In the genomic region with DNA sequence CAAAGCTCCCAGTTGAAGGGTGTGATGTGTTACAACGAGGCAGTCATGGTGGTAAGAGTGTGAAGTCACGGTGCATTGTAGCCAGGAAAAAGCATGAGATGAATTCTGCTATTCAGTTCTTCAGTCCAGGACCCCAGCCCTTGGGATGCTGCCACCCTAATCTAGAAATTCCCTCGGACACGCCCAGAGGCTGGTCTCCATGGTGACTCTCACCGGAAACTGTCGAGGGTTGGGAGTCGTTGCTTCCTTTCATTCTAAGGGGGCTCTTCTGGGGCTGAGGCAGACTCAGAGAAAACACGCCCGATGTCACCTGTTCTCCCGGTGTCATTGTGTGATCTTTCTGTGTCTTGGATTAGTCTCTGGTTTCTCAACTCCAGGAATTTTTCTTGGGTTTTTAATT, we compare ENCODE assay signal across 8 mouse cellular contexts. TPM values are rescaled to one million over a fixed set of nuclear protein-coding genes. Genes with fewer than 3 reads are reported as not detected.
DNase-seq lines count a peak whose midpoint lies in the region; ATAC-seq and TF ChIP-seq lines count a peak whose summit lies in the region.

No protein-coding gene starts in this region.

- peak overlapping the region; percentile 67 for H3K4me2 ChIP-seq in heart, embryonic 12.5 days
- H3K4me2 ChIP-seq in hindbrain, postnatal 0 days (ENCODE audit: low read depth, low read length) = peak overlapping the region; percentile 47; the same call in 1 of the 2 replicates

- H3K27ac ChIP-seq in heart, embryonic 12.5 days (ENCODE audit: poor library complexity, severe bottlenecking) = peak overlapping the region; percentile 95
- no peak overlapping the region for H3K27ac ChIP-seq in heart, adult 2 months
- peak overlapping the region; percentile 86 for H3K27ac ChIP-seq in hindbrain, postnatal 0 days

- H3K79me2 ChIP-seq in heart, adult 2 months (replicated peaks; ENCODE audit: control insufficient read depth, insufficient read depth, low read length) = peaks cover 20% of the 10 kb centered on the region

- no peak for DNase-seq in heart, adult 2 months
- DNase-seq in embryo, embryonic 10.5 days (ENCODE audit: low spot score) = peak; percentile 74
- peak; percentile 50 for DNase-seq in hindbrain, postnatal 0 days (ENCODE audit: low spot score)
- DNase-seq in naive thymus-derived CD4-positive, alpha-beta T cell, adult 2 months (ENCODE audit: low read depth) = peak; percentile 42
- no peak for DNase-seq in Muller cell, postnatal 12 days (ENCODE audit: inconsistent ontology term)
- DNase-seq in spleen, postnatal 14 days (ENCODE audit: low spot score in 2 of 2) = no peak
- DNase-seq in MN1 (ENCODE audit: low spot score) = no peak

- no peak for TF ChIP-seq EP300 in heart, adult 2 months (IDR thresholded peaks at IDR 0.05; ENCODE audit: insufficient read depth, low read depth, low read length)

- H3K4me1 ChIP-seq in heart, embryonic 12.5 days (replicated peaks) = peaks cover 84% of the 10 kb centered on the region
- H3K4me1 ChIP-seq in heart, adult 2 months (ENCODE audit: control insufficient read depth, insufficient read depth, low read length) = peaks cover 39% of the 10 kb centered on the region
- peaks cover 22% of the 10 kb centered on the region for H3K4me1 ChIP-seq in hindbrain, postnatal 0 days (ENCODE audit: insufficient read depth, low read length)

- no peak overlapping the region for H3K4me3 ChIP-seq in heart, embryonic 12.5 days
- H3K4me3 ChIP-seq in heart, adult 2 months = no peak overlapping the region
- no peak overlapping the region for H3K4me3 ChIP-seq in hindbrain, postnatal 0 days (ENCODE audit: low read length)

- H3K9ac ChIP-seq in heart, embryonic 12.5 days = peak overlapping the region; percentile 68
- H3K9ac ChIP-seq in heart, adult 2 months (ENCODE audit: low read depth, low read length) = no peak overlapping the region
- H3K9ac ChIP-seq in hindbrain, postnatal 0 days (replicated peaks; ENCODE audit: low read length) = 0 out of 2 replicates have a peak overlapping the region, but pooled peaks have one; percentile 6

- no peak for TF ChIP-seq CTCF in heart, adult 2 months (IDR thresholded peaks at IDR 0.05)
- TF ChIP-seq CTCF in hindbrain, postnatal 0 days (IDR thresholded peaks at IDR 0.05; ENCODE audit: low read depth) = no peak

- H3K9me3 ChIP-seq in heart, embryonic 12.5 days (replicated peaks) = no peaks in the 10 kb centered on the region
- no peaks in the 10 kb centered on the region for H3K9me3 ChIP-seq in hindbrain, postnatal 0 days (ENCODE audit: low read length)

- no peaks in the 10 kb centered on the region for H3K27me3 ChIP-seq in heart, embryonic 12.5 days (replicated peaks)
- no peaks in the 10 kb centered on the region for H3K27me3 ChIP-seq in heart, adult 2 months (ENCODE audit: control insufficient read depth, insufficient read depth, low read length)
- no peaks in the 10 kb centered on the region for H3K27me3 ChIP-seq in hindbrain, postnatal 0 days (ENCODE audit: insufficient read depth, low read length)

- 11% methylated on average over 10 of the region's 10 CpGs for WGBS in heart, embryonic 12.5 days
- WGBS in heart, adult 2 months = 20% methylated on average over 10 of the region's 10 CpGs
- WGBS in hindbrain, postnatal 0 days = 4% methylated on average over 10 of the region's 10 CpGs

- H3K36me3 ChIP-seq in heart, embryonic 12.5 days = 0 out of 2 replicates have a peak, but pooled peaks cover 11% of the 10 kb centered on the region
- H3K36me3 ChIP-seq in heart, adult 2 months (ENCODE audit: control insufficient read depth, insufficient read depth, low read length) = no peaks in the 10 kb centered on the region
- no peaks in the 10 kb centered on the region for H3K36me3 ChIP-seq in hindbrain, postnatal 0 days (ENCODE audit: insufficient read depth, low read length)

- TF ChIP-seq POLR2A in heart, adult 2 months (IDR thresholded peaks at IDR 0.05; ENCODE audit: insufficient read depth, low read depth, low read length) = no peak

- no peak for ATAC-seq in heart, embryonic 12.5 days (ENCODE audit: insufficient number of reproducible peaks, low FRiP score)
- ATAC-seq in hindbrain, postnatal 0 days = peak; percentile 8; the same call in 1 of the 2 replicates

- intact Hi-C loops in heart, adult 2 months (cut with DNase I) = no loop called here

RNA-seq across cellular contexts. Expression of a gene that starts 15.7 kb away (rescaled TPM):
- polyA plus RNA-seq in heart, embryonic 12.5 days (2016; fragmentation: Nextera tagmentation; extraction: Ambion mirVana) = 54.7 and 66.5 TPM in 2 replicates
- 10 to 100 TPM; 78.3 to 82.6 TPM for total RNA-seq in heart, adult 2 months (2021)
- polyA plus RNA-seq in heart, adult 2 months (2012; rRNA removed) = 39.3 and 46.9 TPM in 2 replicates
- 188 and 206 TPM in 2 replicates for total RNA-seq in hindbrain, postnatal 0 days (2014; rRNA removed)
- 44.8 and 55.9 TPM in 2 replicates for polyA plus RNA-seq in hindbrain, postnatal 0 days (2015; fragmentation: Nextera tagmentation; extraction: Ambion mirVana)

Comparison
In these comparisons a context has a peak if more than half of its experiments do, and no peak if none do; other contexts are left out.
1. DNase-seq: peak in embryo, embryonic 10.5 days (single experiment), hindbrain, postnatal 0 days (single experiment) and naive thymus-derived CD4-positive, alpha-beta T cell, adult 2 months (single experiment); none in heart, adult 2 months (0 of 2), Muller cell, postnatal 12 days (single experiment), spleen, postnatal 14 days (0 of 2) and MN1 (single experiment).